Mouse (Mus musculus) liver, embryonic 14.5 days (tissue): ENCODE data around the gene Vps35l. TPM values are rescaled to one million over a fixed set of nuclear protein-coding genes. Genes with fewer than 3 reads are reported as not detected.
A peak's percentile ranks its signal among the peaks of the same experiment; 100 is the strongest.

Experiments used
- ATAC-seq: fragments of 200-750 bp; cut with Nextera tagmentation; 2 replicates; pipeline ENCODE4 v1.8.0; 2017; ENCODE audit warnings: moderate number of reproducible peaks, mild to moderate bottlenecking, moderate library complexity; ENCODE audit not compliant: insufficient read depth
- DNase-seq, 3 experiments: peaks; one replicate each; pipeline ENCODE4 v3.0.0-alpha.2; 2012 to 2013; ENCODE audit warnings: low read depth in 3 of 3, low spot score in 3 of 3
- H3K27ac ChIP-seq: fragments of 300-500 bp; sonication (generic); 2 replicates; pipeline ENCODE4 v1.5.1; 2014; ENCODE audit warnings: moderate library complexity, mild to moderate bottlenecking, control low read depth, inconsistent platforms
- H3K27me3 ChIP-seq: fragments of 300-500 bp; sonication (generic); 2 replicates; pipeline ENCODE4 v1.6.1; 2014; ENCODE audit warnings: mild to moderate bottlenecking, low read length, moderate library complexity; ENCODE audit not compliant: control insufficient read depth, insufficient read depth
- H3K36me3 ChIP-seq: fragments of 300-500 bp; sonication (generic); replicated peaks from 2 replicates; pipeline ENCODE4 v1.6.1; 2014; ENCODE audit warnings: low read depth; ENCODE audit not compliant: control insufficient read depth, insufficient read depth
- H3K4me1 ChIP-seq, 2 experiments: fragments of 200-500 bp in 1 of 2; fragments of 300-500 bp in 1 of 2; sonication (generic) in 1 of 2; replicated peaks; 2 replicates each; pipeline ENCODE4 v1.6.1; 2012 to 2014; ENCODE audit warnings: antibody characterized with exemption in 1 of 2, inconsistent platforms in 1 of 2, low read length in 1 of 2; ENCODE audit not compliant: control insufficient read depth in 2 of 2, insufficient read depth in 2 of 2
- H3K4me2 ChIP-seq: fragments of 300-500 bp; sonication (generic); 2 replicates; pipeline ENCODE4 v1.6.1; 2014; ENCODE audit warnings: low read depth, mild to moderate bottlenecking, control low read depth, moderate library complexity
- H3K4me3 ChIP-seq, 2 experiments: fragments of 200-500 bp in 1 of 2; fragments of 300-500 bp in 1 of 2; sonication (generic) in 1 of 2; 2 replicates each; pipeline ENCODE4 v1.5.1; 2012 to 2014; ENCODE audit warnings: low read depth in 2 of 2, low read length in 2 of 2, mild to moderate bottlenecking in 2 of 2, control low read depth in 1 of 2, inconsistent platforms in 1 of 2, moderate library complexity in 1 of 2; ENCODE audit not compliant: insufficient read depth in 1 of 2
- H3K9ac ChIP-seq: fragments of 300-500 bp; sonication (generic); replicated peaks from 2 replicates; pipeline ENCODE4 v1.6.1; 2014; ENCODE audit warnings: mild to moderate bottlenecking, control low read depth, moderate library complexity
- H3K9me3 ChIP-seq: fragments of 300-500 bp; sonication (generic); 2 replicates; pipeline ENCODE4 v1.6.1; 2016; ENCODE audit warnings: low read length, mixed read lengths; ENCODE audit not compliant: control insufficient read depth
- CTCF ChIP-seq: IDR thresholded peaks from 2 replicates; pipeline ENCODE4 v1.5.1; 2016; ENCODE audit warnings: antibody characterized with exemption, low read depth, control low read depth
- EP300 ChIP-seq: IDR thresholded peaks from 2 replicates; pipeline ENCODE4 v1.6.1; 2016; ENCODE audit warnings: antibody characterized with exemption, low read depth
- WGBS: fragments of 180-500 bp; shearing (Covaris S2); extraction: QIAGEN DNeasy Blood & Tissue Kit; methylation state at CpG from one replicate; pipeline ENCODE4 v1.1.7; 2014; ENCODE audit not compliant: insufficient replicate concordance; 5-methylcytosine and 5-hydroxymethylcytosine counted together
- polyA plus RNA-seq, 2 experiments: library from polyadenylated mRNA; depleted of rRNA in 1 of 2; stranded (reverse) in 1 of 2; unstranded in 1 of 2; fragments of >200 nt; fragmentation: Nextera tagmentation in 1 of 2; extraction: Ambion mirVana in 1 of 2; gene quantifications; 2 replicates each; pipeline versions ENCODE4 v1.2.1 to v1.2.3; 2012 to 2014

Gene Vps35l
- polyA plus RNA-seq, 2 experiments, result 26.1 to 33.2 TPM

GRCm38 (mm10) chr7:118731781-118732180 is 8.2 kb upstream of the Vps35l start:
- H3K4me3 ChIP-seq, result no peak overlapping the region
- H3K4me1 ChIP-seq, result no peaks in the 10 kb centered on the region
- ATAC-seq (no peak), DNase-seq (no peak)
- no peaks in the 10 kb centered on the region for H3K9me3 ChIP-seq
- no peak overlapping the region for H3K4me2 ChIP-seq
- H3K9ac ChIP-seq, result no peak overlapping the region
- 79% methylated on average over 3 of the region's 3 CpGs for WGBS
- peaks cover 15% of the 10 kb centered on the region for H3K36me3 ChIP-seq
- H3K27ac ChIP-seq, result no peak overlapping the region
- no peak for TF ChIP-seq CTCF
- TF ChIP-seq EP300, result no peak
- H3K27me3 ChIP-seq, result no peaks in the 10 kb centered on the region

- H3K27me3 ChIP-seq, result no peaks in the 10 kb centered on the region
- TF ChIP-seq CTCF, result no peak
- H3K27ac ChIP-seq, result no peak overlapping the region
- no peaks in the 10 kb centered on the region for H3K9me3 ChIP-seq
- no peak overlapping the region for H3K4me3 ChIP-seq
- no peak overlapping the region for H3K4me2 ChIP-seq
- WGBS, result 88% methylated on average over 13 of the region's 13 CpGs
- no peak for ATAC-seq
- no peak overlapping the region for H3K9ac ChIP-seq
- DNase-seq, result no peak
- no peaks in the 10 kb centered on the region for H3K4me1 ChIP-seq
- peaks cover 11% of the 10 kb centered on the region for H3K36me3 ChIP-seq
Measured at GRCm38 (mm10) chr7:118733225-118733624, 6.8 kb upstream of the Vps35l start.

- no peak for TF ChIP-seq EP300
- peak; percentile 43; the same call in 1 of the 2 replicates for TF ChIP-seq CTCF
- 27% methylated on average over 1 of the region's 1 CpGs for WGBS
- H3K27ac ChIP-seq, result no peak overlapping the region
- DNase-seq (no peak), ATAC-seq (no peak)
- peaks cover 10 to 15% of the 10 kb centered on the region in 2 experiments for H3K4me1 ChIP-seq
- H3K9me3 ChIP-seq, result no peaks in the 10 kb centered on the region
- H3K36me3 ChIP-seq, result no peaks in the 10 kb centered on the region; the same call in 1 of the 2 replicates
- no peak overlapping the region for H3K9ac ChIP-seq
- H3K4me3 ChIP-seq, result no peak overlapping the region
- H3K27me3 ChIP-seq, result no peaks in the 10 kb centered on the region
- no peak overlapping the region for H3K4me2 ChIP-seq
Measured at GRCm38 (mm10) chr7:118738730-118739129, 1.3 kb upstream of the Vps35l start.

GRCm38 (mm10) chr7:118740532-118741338 is 709 bp downstream of the Vps35l start:
- Histone ChIP-seq H3K27ac (peak overlapping the region; percentile 25), H3K36me3 (no peaks in the 10 kb centered on the region; the same call in 1 of the 2 replicates), H3K9ac (peak overlapping the region; percentile 62), H3K4me1 (peaks cover 10 to 15% of the 10 kb centered on the region in 2 experiments), H3K27me3 (no peaks in the 10 kb centered on the region), H3K9me3 (no peaks in the 10 kb centered on the region), H3K4me2 (peak overlapping the region; percentile 84), H3K4me3 (peak overlapping the region; percentile 67 to 97)
- ATAC-seq, result peak; percentile 96
- no peak for TF ChIP-seq CTCF
- no peak for TF ChIP-seq EP300
- DNase-seq, result peak; percentile 87 to 95 (median 87)
- WGBS, result 1% methylated on average over 41 of the region's 41 CpGs

GRCm38 (mm10) chr7:118742278-118742677 is 2.3 kb downstream of the Vps35l start:
- Histone ChIP-seq H3K4me1 (peaks cover 10 to 15% of the 10 kb centered on the region in 2 experiments), H3K36me3 (no peaks in the 10 kb centered on the region; the same call in 1 of the 2 replicates), H3K4me3 (no peak overlapping the region), H3K9ac (no peak overlapping the region), H3K27me3 (no peaks in the 10 kb centered on the region), H3K4me2 (0 out of 2 replicates have a peak overlapping the region, but pooled peaks have one; percentile 11), H3K9me3 (no peaks in the 10 kb centered on the region), H3K27ac (no peak overlapping the region)
- 50% methylated on average over 6 of the region's 6 CpGs for WGBS
- TF ChIP-seq EP300, result no peak
- no peak for TF ChIP-seq CTCF
- DNase-seq (no peak), ATAC-seq (no peak)
